Mouse (Mus musculus): ENCODE measurements around the gene Strap. TPM values are rescaled to one million over a fixed set of nuclear protein-coding genes. Genes with fewer than 3 reads are reported as not detected.

Strap gene
- total RNA-seq, 2 experiments from 2014 or later: 112 to 123 TPM

DNA sequence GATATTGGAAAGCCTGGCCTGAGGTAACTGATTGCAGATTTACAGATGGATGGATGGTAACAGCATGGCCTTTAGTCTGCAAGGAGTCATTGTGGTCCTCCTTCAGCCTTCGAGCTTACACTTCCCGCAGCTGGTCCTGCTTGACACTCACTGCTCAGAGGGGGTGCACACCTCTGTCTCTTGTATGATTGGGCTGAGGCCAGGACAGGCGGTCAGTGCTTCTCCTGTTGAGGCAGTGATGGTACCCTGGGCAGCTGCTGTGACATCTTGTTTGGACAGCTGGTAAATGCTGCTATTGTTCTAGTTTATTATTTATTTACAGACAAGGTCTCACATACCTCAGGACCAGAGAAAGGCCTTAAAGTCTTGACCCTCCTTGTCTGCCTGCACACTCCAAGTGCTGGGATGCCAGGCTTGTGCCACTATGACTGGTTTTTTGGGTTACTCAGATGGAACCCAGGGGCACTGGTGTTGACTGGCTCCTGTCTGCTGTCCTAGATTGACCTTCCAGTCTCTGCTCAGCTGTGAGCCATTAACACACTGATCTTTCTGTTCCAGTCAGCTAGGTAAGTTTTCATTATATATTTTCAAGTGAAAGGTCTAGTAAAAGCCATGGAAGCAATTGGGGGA lies 36.9 kb downstream of the Strap start:
- DNase-seq (ENCODE audit: low spot score in 2 of 2): no peak
- intact Hi-C loops (cut with DNase I): no loop called here

DNA sequence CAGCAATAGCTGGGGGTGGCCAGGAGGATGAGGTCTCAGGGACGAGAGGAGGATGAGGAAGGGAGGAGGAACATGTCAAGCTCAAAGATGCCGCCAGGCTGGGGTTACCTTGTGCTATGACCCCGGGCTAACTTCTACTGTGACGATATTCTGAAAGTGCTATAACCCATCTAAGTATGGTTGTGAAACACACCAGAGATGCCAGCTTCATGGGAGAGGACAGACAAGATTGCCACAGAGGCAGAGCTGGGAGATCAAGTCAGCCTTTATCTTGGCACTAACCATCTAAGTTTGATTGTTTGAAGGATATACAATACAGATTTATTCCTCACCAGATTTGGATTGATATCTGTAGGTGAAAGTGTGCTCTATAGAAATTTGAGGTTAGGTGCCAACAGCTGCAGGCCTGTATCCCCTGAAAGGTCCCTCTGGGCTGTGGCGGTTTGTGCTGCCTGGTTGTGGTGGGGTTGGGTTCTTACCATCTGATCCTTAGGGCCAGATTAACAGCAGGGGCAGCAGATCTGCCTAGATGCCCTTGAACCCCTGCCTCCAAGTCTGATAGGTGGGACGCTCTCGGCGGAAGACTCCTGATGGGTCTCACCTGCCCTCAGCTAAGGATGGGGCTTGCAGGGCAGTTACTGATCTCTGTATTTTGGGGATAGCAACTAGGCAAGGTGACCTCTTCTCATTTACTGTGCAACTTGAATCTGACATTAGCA lies 38.2 kb downstream of the Strap start:
- intact Hi-C loops (cut with DNase I): no loop called here
- no peak for DNase-seq (ENCODE audit: low spot score in 2 of 2)

DNA sequence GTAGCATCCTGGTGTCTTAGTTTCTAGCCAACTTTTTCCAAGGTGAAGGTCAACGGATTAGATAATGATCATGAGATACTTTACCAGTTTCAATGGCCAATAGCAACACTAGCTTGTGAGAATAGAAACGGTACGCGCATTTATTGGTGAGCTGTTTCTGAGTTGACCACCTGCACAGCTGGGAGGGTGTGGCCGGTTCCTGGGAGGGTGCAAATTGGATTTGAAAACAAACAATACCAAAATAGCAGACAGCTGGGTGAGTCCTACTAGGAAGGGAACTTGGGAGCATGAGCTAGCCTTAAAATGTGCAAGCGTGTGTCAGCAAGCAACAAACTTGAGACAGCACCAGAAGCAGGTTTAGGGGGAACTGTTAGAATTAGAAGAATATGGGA lies 38.8 kb downstream of the Strap start:
- no peak for DNase-seq (ENCODE audit: low spot score in 2 of 2)
- intact Hi-C loops (cut with DNase I): no loop called here

DNA sequence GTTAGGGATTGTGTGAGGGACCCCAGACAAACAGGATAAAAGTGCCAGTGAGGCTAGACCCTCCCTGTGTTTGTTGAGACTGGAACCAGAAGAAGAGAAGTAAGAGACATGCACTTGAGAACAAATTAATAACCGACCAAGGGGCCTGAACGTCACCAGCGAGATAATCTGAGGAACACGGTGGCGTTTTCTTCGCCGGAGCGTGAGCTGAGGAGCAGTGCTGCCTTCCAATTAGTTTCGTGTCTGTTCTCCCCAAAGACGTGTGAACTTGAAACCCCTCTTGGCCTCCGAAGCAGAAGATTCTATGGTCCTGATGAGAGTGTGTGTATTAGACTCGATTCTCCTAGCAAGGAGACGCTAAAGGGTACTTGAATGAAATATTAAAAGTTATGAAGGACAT lies 39.3 kb downstream of the Strap start:
- DNase-seq (ENCODE audit: low spot score in 2 of 2): no peak
- intact Hi-C loops (cut with DNase I): no loop called here

DNA sequence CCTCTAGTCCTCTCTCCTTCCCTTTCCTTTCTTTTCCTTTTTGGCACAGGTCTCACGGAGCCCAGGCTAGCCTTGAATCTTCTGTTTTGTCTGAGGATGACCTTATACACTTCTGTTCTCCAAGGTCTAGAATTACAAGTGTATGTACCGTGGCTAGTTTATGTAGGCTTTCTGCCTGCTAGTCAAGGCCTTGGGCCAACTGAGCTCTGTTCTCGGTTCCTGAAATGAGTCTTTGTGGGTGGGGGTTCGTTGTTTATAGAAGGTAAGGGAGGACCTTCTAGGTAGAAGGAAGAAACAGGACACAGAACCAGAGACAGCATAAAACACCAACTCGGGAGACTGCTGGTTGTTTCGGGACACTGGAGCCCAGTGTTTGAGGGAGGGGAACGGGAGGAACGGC lies 40.3 kb downstream of the Strap start:
- intact Hi-C loops (cut with DNase I): no loop called here
- no peak for DNase-seq (ENCODE audit: low spot score in 2 of 2)

DNA sequence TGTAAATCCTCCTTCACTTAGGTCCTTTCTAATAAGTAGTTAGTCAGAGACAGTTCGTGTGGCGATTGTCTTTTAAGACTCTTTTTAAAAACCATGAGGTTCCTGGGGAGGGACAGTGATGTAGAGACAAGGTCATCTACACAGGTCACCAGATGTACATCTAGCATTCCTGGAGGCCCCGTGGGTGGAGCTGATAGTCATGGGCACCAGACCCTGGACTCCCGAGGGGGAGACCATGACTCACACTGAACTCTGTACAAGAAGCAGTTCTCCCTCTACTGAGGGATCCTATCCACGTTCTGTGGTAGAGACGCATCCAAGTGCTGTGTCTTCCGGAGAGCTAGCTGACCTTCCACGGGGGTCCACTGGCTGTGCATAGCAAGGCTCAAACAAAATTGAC lies 42.1 kb downstream of the Strap start:
- intact Hi-C loops (cut with DNase I): no loop called here
- no peak for DNase-seq (ENCODE audit: low spot score in 2 of 2)

DNA sequence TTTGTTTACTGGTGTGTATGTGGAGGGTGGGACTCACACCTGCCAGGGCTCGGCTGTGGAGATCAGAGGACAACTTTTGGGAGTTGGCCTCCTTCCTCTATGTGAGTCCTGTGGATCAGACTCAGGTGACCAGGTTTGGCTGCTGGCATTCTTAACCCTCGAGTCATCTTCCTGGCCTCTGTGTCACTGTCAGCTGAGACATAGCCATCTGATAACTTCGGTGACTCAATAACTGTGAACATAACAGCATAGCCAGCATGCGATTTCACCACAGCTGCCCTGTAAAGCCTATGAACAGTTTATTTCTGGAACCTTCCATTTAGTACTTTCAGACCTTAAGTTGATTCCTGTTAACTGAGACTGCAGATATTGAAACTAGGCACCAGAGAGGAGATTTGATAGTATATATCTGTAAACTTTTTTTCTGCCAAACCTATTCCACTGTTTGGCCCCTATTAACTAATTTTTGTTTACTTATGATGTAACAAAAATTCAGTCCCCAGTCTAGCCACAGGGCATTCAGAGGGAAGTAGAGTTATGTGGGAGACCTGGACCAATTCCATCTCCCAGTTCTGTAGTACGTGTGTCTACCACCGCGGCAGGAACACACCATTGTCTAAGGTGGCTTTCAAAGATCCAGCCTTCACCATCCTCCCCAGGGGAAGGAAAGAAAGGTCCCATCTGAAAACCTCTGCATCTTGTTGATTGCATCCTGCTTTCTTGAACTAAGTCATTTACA lies 49.2 kb downstream of the Strap start:
- DNase-seq (ENCODE audit: low spot score in 2 of 2): no peak
- intact Hi-C loops (cut with DNase I): no loop called here

DNA sequence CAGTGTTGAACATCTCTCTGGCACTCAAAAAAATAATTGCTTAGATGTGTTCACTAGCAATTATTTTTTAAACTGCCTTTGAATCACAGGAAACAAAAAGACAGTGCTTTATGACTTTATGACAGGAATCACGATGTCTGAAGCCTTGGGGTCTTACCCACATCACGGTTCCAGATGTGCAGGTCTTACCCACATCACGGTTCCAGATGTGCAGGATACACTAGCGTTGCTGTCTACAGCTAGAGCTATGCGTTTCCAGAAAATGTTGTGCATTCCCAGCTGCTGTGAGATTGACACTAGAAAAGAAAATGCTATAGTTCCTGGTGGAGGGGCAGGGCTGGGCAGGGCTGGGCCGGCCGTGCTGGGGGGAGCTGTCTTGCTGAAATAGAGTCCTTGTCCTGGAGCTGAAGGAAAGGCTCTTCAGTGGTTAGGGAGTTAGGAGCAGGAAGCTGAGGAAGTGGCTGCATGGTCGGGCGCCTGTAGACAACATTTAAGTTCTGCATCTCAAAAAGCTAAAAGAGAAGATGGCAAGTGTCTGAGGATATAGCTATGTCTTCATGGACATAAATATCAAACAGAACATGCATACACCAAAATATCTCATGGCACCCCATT lies 54.2 kb downstream of the Strap start:
- intact Hi-C loops (cut with DNase I): no loop called here
- no peak for DNase-seq (ENCODE audit: low spot score in 2 of 2)

DNA sequence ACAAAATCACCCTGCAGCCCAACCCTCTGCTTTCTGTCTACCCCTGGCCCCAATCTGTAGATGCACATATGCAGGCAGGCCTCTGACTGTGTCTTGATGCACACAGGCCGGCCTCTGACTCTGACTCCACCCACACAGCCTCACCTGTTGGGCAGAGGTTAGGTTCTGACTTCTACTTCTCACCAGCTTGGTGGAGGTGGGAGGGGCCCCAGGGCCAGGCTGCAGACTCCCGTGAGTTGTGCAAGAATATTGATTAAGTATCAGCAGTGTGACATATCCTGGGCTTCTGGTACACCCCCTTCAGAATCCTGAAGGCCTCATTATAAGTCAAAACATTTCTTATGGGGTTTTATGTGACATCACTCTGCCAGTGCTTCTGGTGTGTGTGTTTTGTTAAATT lies 54.8 kb downstream of the Strap start:
- DNase-seq (ENCODE audit: low spot score in 2 of 2): no peak
- intact Hi-C loops (cut with DNase I): no loop called here

DNA sequence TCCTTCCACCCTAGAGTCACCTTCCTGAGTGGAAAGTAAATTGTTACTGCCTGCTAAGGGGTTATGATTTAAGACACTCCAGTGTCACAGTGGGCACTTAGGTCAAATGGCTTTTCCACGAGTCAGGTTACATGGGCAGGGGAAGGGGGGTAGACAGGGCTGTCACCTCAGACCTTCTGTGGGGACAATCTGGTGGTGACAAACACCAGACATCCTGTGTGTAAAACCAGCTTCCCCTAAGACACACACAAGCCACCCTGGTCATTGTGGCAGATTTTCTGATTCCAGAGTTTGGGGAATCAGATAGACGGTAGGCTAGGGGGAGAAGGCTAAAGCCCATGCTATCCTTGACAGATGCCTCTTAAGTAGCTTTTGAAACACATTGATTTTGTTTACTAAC lies 60.6 kb downstream of the Strap start:
- intact Hi-C loops (cut with DNase I): loop anchor here (5.0 kb wide), 1 partner anchor 157 kb away; no protein-coding TSS in a partner anchor
- no peak for DNase-seq (ENCODE audit: low spot score in 2 of 2)

DNA sequence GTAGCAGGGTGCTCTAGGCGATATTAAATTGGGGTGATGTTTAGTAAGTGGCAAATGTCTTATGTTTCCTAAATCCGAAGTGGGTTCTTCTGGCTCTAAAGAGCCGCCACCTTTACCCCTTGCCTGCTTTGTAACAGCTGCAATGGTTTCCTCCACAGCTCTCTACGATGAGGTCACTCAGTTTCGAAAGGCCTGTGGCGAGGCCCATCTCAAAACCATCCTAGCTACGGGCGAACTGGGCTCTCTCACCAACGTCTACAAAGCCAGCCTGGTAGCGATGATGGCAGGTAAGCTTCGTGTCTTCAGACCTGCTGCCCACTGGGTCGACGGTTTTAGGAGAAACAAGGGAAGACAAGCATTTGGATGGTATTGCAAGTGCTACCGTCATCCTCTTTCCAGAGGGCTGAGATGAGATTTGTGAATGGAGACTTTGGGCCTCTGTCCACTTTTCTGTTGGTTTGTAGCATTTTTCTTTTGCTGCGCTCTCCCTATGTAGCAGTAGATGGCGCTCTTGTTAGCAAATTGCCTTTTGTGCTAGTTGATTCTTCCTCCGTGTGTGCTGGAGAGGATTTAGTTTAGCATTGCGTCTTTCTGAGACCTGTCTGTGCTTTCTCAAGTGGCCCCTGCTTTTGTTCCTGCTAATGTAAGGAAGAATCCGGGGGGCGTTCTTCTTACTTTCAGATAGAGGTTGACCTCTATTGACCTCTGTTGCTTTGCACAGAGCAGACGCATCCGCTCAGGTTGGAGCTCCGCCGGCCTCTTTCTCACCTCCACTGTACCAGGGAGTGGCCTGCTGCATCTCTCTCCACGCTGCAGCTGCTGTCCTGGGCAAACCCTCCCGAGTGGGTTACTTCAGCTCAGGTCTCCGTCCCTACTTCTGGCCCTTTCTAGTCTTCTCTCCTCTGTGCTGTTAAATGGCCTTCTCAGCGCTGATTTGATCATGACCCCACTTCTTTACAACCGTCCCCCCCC lies 62.0 kb downstream of the Strap start:
- peak; percentile 29 to 56 for DNase-seq (ENCODE audit: low spot score in 2 of 2)
- intact Hi-C loops (cut with DNase I): loop anchor here (2.0 to 5.0 kb wide), 2 partner anchors 155 to 356 kb away; no protein-coding TSS in a partner anchor

DNA sequence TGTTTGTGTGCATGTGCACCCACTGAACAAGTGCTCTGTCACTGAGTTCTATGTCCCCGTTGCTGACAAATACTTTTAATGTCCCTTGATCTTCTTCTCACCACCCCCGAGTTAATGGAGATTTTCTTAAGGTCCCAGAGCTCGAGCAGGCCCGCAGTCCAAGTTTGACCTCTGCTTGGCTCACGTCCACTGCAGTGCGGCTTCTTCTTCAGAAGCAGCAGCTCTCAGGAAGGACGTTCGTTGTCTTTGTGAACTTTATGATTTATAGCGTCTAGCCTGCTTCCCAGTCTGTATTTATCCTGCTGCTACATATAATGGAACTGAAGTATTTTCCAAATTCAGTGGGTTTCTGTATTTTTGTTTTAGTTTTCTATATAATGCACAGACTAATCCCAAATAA lies 64.4 kb downstream of the Strap start:
- no peak for DNase-seq (ENCODE audit: low spot score in 2 of 2)
- intact Hi-C loops (cut with DNase I): loop anchor here (5.0 kb wide), 1 partner anchor 153 kb away; no protein-coding TSS in a partner anchor

Other genes starting within 250 kb of the Strap start
- gene Eps8, start 80.2 kb upstream of the Strap start, total RNA-seq (2021): 10 to 100 TPM; 33.9 to 38.0 TPM
- 1 to 10 TPM; 4.1 to 4.7 TPM for gene Dera, start 19.5 kb downstream of the Strap start, total RNA-seq (2021)